10 mouse cellular contexts compared by ENCODE assay signal in genomic region chr11:120902487-120903142, GRCm38 (mm10). TPM values are rescaled to one million over a fixed set of nuclear protein-coding genes. Genes with fewer than 3 reads are reported as not detected.
DNase-seq lines count a peak whose midpoint lies in the region; ATAC-seq and TF ChIP-seq lines count a peak whose summit lies in the region.
"Had no signal": no experiment of that assay in that cellular context is flagged by ENCODE, and none has a peak within 500 bp of the region (broad histone marks: within the 10 kb centered on the region; RNA-seq: fewer than 3 reads in every experiment).

No protein-coding gene starts in this region.

- TF ChIP-seq POLR2A in liver, adult 2 months (IDR thresholded peaks at IDR 0.05; ENCODE audit: extremely low read depth, insufficient read depth, low read length), result no peak

- peak; percentile 38 for TF ChIP-seq CTCF in liver, adult 2 months (IDR thresholded peaks at IDR 0.05; ENCODE audit: low read depth, low read length)

- peak overlapping the region; percentile 7 for H3K9ac ChIP-seq in liver, adult 2 months (ENCODE audit: low read depth, low read length)
- no peak overlapping the region for H3K9ac ChIP-seq in stomach, embryonic 16.5 days (ENCODE audit: low read length)
- no peak overlapping the region for H3K9ac ChIP-seq in forebrain, embryonic 15.5 days (replicated peaks)

- no peak for ATAC-seq in megakaryocyte, adult 5-6 weeks (ENCODE audit: poor library complexity, severe bottlenecking)
- ATAC-seq in erythroblast, adult 5-6 weeks (replicated peaks; ENCODE audit: low FRiP score, poor library complexity, severe bottlenecking), result peak; percentile 46
- peak; percentile 74; the same call in 1 of the 2 replicates for ATAC-seq in stomach, embryonic 16.5 days (ENCODE audit: insufficient read depth, low FRiP score)
- ATAC-seq in forebrain, embryonic 15.5 days (replicated peaks), result no peak
- ATAC-seq: Patski had no signal

- H3K9me3 ChIP-seq in megakaryocyte, embryonic 14.5 days, result no peaks in the 10 kb centered on the region
- H3K9me3 ChIP-seq in stomach, embryonic 16.5 days (replicated peaks; ENCODE audit: control insufficient read depth, low read length), result no peaks in the 10 kb centered on the region
- no peaks in the 10 kb centered on the region for H3K9me3 ChIP-seq in forebrain, embryonic 15.5 days

- DNase-seq in liver, adult 2 months (ENCODE audit: extremely low read depth, low read depth, low spot score), result peak; percentile 86
- DNase-seq in spleen, postnatal 4 days (ENCODE audit: low spot score in 2 of 2), result no peak
- DNase-seq in left cerebral cortex, adult 18-20 months (ENCODE audit: low spot score in 2 of 2), result no peak

- H3K27ac ChIP-seq in liver, adult 2 months (replicated peaks; ENCODE audit: insufficient read depth, low read depth, low read length), result peak overlapping the region; percentile 98
- 0 out of 2 replicates have a peak overlapping the region, but pooled peaks have one; percentile 9 for H3K27ac ChIP-seq in stomach, embryonic 16.5 days (ENCODE audit: low read length)
- H3K27ac ChIP-seq in forebrain, embryonic 15.5 days (replicated peaks), result no peak overlapping the region

- H3K4me2 ChIP-seq in stomach, embryonic 16.5 days (ENCODE audit: low read depth, low read length), result no peak overlapping the region
- no peak overlapping the region for H3K4me2 ChIP-seq in forebrain, embryonic 15.5 days (replicated peaks)

- H3K4me3 ChIP-seq in megakaryocyte, embryonic 14.5 days (replicated peaks), result peak overlapping the region; percentile 50
- H3K4me3 ChIP-seq in liver, adult 2 months (ENCODE audit: insufficient read depth, low read depth, low read length), result peak overlapping the region; percentile 50; the same call in 1 of the 2 replicates
- no peak overlapping the region for H3K4me3 ChIP-seq in stomach, embryonic 16.5 days (replicated peaks; ENCODE audit: low read length)
- no peak overlapping the region for H3K4me3 ChIP-seq in forebrain, embryonic 15.5 days
- H3K4me3 ChIP-seq: myocyte had no signal

- peaks cover 32% of the 10 kb centered on the region for H3K36me3 ChIP-seq in megakaryocyte, embryonic 14.5 days (replicated peaks; ENCODE audit: low read length)
- H3K36me3 ChIP-seq in liver, adult 2 months (ENCODE audit: control insufficient read depth, insufficient read depth, low read length), result no peaks in the 10 kb centered on the region
- H3K36me3 ChIP-seq in stomach, embryonic 16.5 days (ENCODE audit: control insufficient read depth, insufficient read depth, low read length), result no peaks in the 10 kb centered on the region
- H3K36me3 ChIP-seq in forebrain, embryonic 15.5 days, result peaks cover 12% of the 10 kb centered on the region; the same call in 1 of the 2 replicates

- WGBS in liver, adult 2 months, result 16% methylated on average over 10 of the region's 10 CpGs
- 43% methylated on average over 10 of the region's 10 CpGs for WGBS in stomach, embryonic 16.5 days
- 54% methylated on average over 10 of the region's 10 CpGs for WGBS in forebrain, embryonic 15.5 days

- no peaks in the 10 kb centered on the region for H3K27me3 ChIP-seq in megakaryocyte, embryonic 14.5 days (replicated peaks)
- H3K27me3 ChIP-seq in liver, adult 2 months (ENCODE audit: control insufficient read depth, insufficient read depth, low read length), result no peaks in the 10 kb centered on the region
- no peaks in the 10 kb centered on the region for H3K27me3 ChIP-seq in stomach, embryonic 16.5 days (ENCODE audit: control insufficient read depth, insufficient read depth, low read length)
- H3K27me3 ChIP-seq in forebrain, embryonic 15.5 days, result no peaks in the 10 kb centered on the region
- H3K27me3 ChIP-seq: Patski had no signal

- no peaks in the 10 kb centered on the region for H3K79me2 ChIP-seq in liver, adult 2 months (ENCODE audit: control insufficient read depth, insufficient read depth, low read length)

- H3K4me1 ChIP-seq in megakaryocyte, embryonic 14.5 days, result peaks cover 74% of the 10 kb centered on the region
- H3K4me1 ChIP-seq in liver, adult 2 months (ENCODE audit: control insufficient read depth, insufficient read depth, low read length), result peaks cover 19% of the 10 kb centered on the region
- peaks cover 9% of the 10 kb centered on the region; the same call in 1 of the 2 replicates for H3K4me1 ChIP-seq in stomach, embryonic 16.5 days (ENCODE audit: control insufficient read depth, insufficient read depth, low read length)
- no peaks in the 10 kb centered on the region for H3K4me1 ChIP-seq in forebrain, embryonic 15.5 days

RNA-seq across cellular contexts. Expression of gene Ccdc57, which starts 30.1 kb away (rescaled TPM):
- polyA plus RNA-seq in megakaryocyte, embryonic 14.5 days (2012; ENCODE audit: insufficient read depth, low replicate concordance), result 2.0 TPM in 1 of 2 replicates, not detected in the other
- 0.30 and 1.2 TPM in 2 replicates for total RNA-seq in megakaryocyte, adult 5-6 weeks (2015)
- total RNA-seq in megakaryocyte, adult 5-6 weeks (2017), result 2.1 and 2.4 TPM in 2 replicates
- 2.3 and 5.2 TPM in 2 replicates for total RNA-seq in erythroblast, adult 5-6 weeks (2015; ENCODE audit: low replicate concordance)
- total RNA-seq in erythroblast, adult 5-6 weeks (2017; ENCODE audit: low replicate concordance), result 4.4 and 6.0 TPM in 2 replicates
- total RNA-seq in liver, adult 2 months (2014; rRNA removed), result 1.5 and 2.3 TPM in 2 replicates
- polyA plus RNA-seq in liver, adult 2 months (2012; rRNA removed), result 0.80 and 1.1 TPM in 2 replicates
- 5.2 and 5.3 TPM in 2 replicates for polyA plus RNA-seq in stomach, embryonic 16.5 days (2015; fragmentation: Nextera tagmentation; extraction: Ambion mirVana)
- polyA plus RNA-seq in forebrain, embryonic 15.5 days (2015; fragmentation: Nextera tagmentation; extraction: Ambion mirVana), result 6.7 and 7.0 TPM in 2 replicates
- total RNA-seq in left cerebral cortex, adult 18-20 months (2021), result 1 to 10 TPM; 7.2 to 9.3 TPM

RNA-seq across cellular contexts. Expression of gene Slc16a3, which starts 45.7 kb away (rescaled TPM):
- 673 and 816 TPM in 2 replicates for polyA plus RNA-seq in megakaryocyte, embryonic 14.5 days (2012; ENCODE audit: insufficient read depth, low replicate concordance)
- 21.4 and 24.6 TPM in 2 replicates for total RNA-seq in megakaryocyte, adult 5-6 weeks (2015)
- 35.2 and 40.7 TPM in 2 replicates for total RNA-seq in megakaryocyte, adult 5-6 weeks (2017)
- 5.2 and 11.7 TPM in 2 replicates for total RNA-seq in erythroblast, adult 5-6 weeks (2015; ENCODE audit: low replicate concordance)
- 5.6 and 7.1 TPM in 2 replicates for total RNA-seq in erythroblast, adult 5-6 weeks (2017; ENCODE audit: low replicate concordance)
- total RNA-seq in liver, adult 2 months (2014; rRNA removed), result 0.28 and 0.47 TPM in 2 replicates
- 0.51 and 0.52 TPM in 2 replicates for polyA plus RNA-seq in liver, adult 2 months (2012; rRNA removed)
- 53.5 and 64.3 TPM in 2 replicates for polyA plus RNA-seq in stomach, embryonic 16.5 days (2015; fragmentation: Nextera tagmentation; extraction: Ambion mirVana)
- polyA plus RNA-seq in forebrain, embryonic 15.5 days (2015; fragmentation: Nextera tagmentation; extraction: Ambion mirVana), result 9.1 and 9.6 TPM in 2 replicates
- 1 to 10 TPM; 3.9 to 4.0 TPM for total RNA-seq in left cerebral cortex, adult 18-20 months (2021)

Comparison
In these comparisons a context has a peak if more than half of its experiments do, and no peak if none do; other contexts are left out.
1. H3K4me3 ChIP-seq: peak in megakaryocyte, embryonic 14.5 days (single experiment) and liver, adult 2 months (single experiment); none in stomach, embryonic 16.5 days (single experiment) and forebrain, embryonic 15.5 days (single experiment).
2. ATAC-seq: peak in erythroblast, adult 5-6 weeks (single experiment) and stomach, embryonic 16.5 days (single experiment); none in megakaryocyte, adult 5-6 weeks (single experiment) and forebrain, embryonic 15.5 days (single experiment).